In the genomic region with DNA sequence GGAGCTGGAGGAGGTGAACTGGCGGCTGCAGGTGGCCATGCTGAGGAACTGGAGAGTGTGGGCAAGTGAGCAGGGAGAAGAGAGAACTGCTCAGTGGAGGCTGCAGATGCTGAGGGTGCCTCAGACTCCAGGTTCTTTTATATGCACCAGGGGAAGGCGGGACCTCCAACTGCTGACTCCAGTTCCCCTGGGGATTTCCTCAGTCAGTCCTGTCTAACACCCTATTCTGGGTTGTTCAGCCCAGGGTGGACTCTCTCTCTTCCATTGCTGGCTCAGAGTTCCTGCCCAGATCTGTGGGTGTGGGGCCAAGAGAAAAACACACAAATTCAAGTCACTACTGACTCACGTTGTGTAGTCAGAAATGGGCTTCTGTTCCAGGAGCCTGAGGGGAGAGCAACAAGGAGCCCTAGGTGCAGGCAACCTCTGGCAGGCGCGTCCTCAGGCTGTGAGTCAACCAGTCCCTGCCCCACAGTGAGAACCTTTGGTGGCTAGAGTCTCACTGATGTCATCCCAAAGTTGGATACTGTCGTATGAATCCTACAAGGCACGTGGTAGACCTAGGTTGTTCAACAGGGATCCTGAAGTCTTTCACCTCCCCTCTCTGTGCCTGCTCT, we compare ENCODE assay signal across 20 mouse cellular contexts. TPM values are rescaled to one million over a fixed set of nuclear protein-coding genes. Genes with fewer than 3 reads are reported as not detected.
"Had no signal": no experiment of that assay in that cellular context is flagged by ENCODE, and none has a peak within 500 bp of the region (broad histone marks: within the 10 kb centered on the region; RNA-seq: fewer than 3 reads in every experiment).

A gene (minus strand): TSS at position 51 of the 614 bp plus-strand sequence.

- H3K27ac ChIP-seq: left cerebral cortex, adult 2 months; limb, embryonic 12.5 days; liver, embryonic 15.5 days; macrophage; midbrain, embryonic 12.5 days; neural tube, embryonic 15.5 days; stomach, postnatal 0 days had no signal

- H3K36me3 ChIP-seq: limb, embryonic 12.5 days; liver, embryonic 15.5 days; midbrain, embryonic 12.5 days; neural tube, embryonic 15.5 days had no signal

- H3K4me2 ChIP-seq: limb, embryonic 12.5 days; liver, embryonic 15.5 days; lung, embryonic 14.5 days; midbrain, embryonic 12.5 days; neural tube, embryonic 15.5 days had no signal

- H3K9ac ChIP-seq: limb, embryonic 12.5 days; liver, embryonic 15.5 days; lung, embryonic 14.5 days; midbrain, embryonic 12.5 days; neural tube, embryonic 15.5 days had no signal

- DNase-seq: kidney, adult 8-10 months; kidney, postnatal 25 days; lung, embryonic 14.5 days; lung, postnatal 10 days; right cerebral cortex, adult 18-20 months; right cerebral cortex, postnatal 25 days; thymus, postnatal 4 days had no signal

- H3K9me3 ChIP-seq: limb, embryonic 12.5 days; liver, embryonic 15.5 days; megakaryocyte, embryonic 14.5 days; midbrain, embryonic 12.5 days; neural tube, embryonic 15.5 days had no signal

- H3K4me1 ChIP-seq: limb, embryonic 12.5 days; liver, embryonic 15.5 days; midbrain, embryonic 12.5 days; neural tube, embryonic 15.5 days had no signal

- H3K27me3 ChIP-seq: limb, embryonic 12.5 days; liver, embryonic 15.5 days; midbrain, embryonic 12.5 days; neural tube, embryonic 15.5 days had no signal

- H3K4me3 ChIP-seq: left cerebral cortex, adult 2 months; limb, embryonic 12.5 days; liver, embryonic 15.5 days; megakaryocyte, embryonic 14.5 days; midbrain, embryonic 12.5 days; neural tube, embryonic 15.5 days had no signal

RNA-seq across cellular contexts. Expression of the gene that starts here (rescaled TPM):
- polyA plus RNA-seq: kidney, embryonic 16.5 days; limb, embryonic 12.5 days; liver, adult 2 months; liver, embryonic 15.5 days; lung, embryonic 14.5 days; macrophage; midbrain, embryonic 12.5 days; midbrain, postnatal 0 days; neural tube, embryonic 11.5 days; neural tube, embryonic 15.5 days; small intestine, adult 2 months had no signal
